Mouse (Mus musculus) ZHBTc4 (cell line): Measurements from ENCODE around the gene Fkrp.

Source experiments
- DNase-seq: peaks from one replicate; pipeline ENCODE4 v3.0.0-alpha.2; 2011; ENCODE audit warnings: low read depth, low spot score

Gene Fkrp

DNA sequence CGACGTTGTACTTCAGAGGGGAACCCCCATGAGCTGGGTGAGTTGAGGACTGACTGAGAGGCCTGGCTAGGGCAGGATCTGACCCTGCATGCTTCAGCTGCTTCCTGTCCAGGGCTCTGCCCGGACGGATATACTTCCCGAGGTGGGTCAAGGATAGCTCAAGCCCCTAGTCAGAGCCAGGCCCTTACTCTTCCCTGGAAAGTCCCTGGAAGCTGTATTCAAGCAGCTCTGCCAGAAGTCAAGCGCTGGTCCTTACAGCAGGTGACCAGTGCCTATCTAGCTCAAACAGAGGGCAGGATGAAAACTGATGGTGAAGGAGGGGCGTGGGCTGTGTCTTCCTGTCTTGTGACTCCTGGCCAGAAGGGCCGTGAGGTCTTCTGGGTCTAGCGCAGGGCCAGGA is 13.9 kb upstream of the Fkrp start:
- DNase-seq, result no peak

DNA sequence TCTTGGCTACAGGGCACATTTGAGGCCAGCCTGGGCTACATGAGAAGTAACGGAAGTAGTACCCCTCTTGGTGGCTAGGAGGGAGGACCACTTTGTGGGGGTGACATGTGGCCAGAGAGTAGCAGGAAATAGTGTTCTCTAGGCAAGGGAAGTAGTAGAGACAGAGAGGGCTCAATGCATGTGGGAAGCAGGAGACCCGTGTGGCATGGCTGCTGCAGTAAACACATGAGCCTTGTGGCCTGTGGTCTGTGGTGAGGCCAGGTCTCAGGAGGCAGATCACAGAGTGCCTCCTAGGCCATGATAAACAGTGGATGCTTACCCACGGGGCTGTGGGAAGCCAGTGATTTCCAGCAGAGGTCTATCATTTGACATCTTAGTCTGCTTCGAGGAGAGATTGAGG is 10.7 kb upstream of the Fkrp start:
- DNase-seq, result no peak

DNA sequence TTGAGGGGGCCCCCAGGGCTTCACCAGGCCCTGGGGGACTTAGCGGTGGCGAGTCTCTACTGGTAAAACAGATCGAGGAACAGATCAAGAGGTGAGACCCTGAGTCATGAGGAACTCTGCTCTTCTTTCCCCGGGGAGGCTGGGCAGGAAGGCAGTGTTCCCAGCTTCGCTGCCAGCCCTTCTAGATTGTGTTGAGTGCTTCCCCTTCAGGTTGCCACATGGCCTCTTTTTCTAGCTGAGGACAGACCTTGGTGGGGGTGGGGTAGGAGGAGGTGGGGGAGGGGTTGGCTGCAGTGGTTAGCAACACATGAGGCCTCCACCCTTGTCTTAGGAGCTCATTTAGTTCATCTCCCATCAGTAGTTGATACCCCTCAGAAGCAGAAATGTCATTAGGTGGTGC is 10.0 kb upstream of the Fkrp start:
- no peak for DNase-seq

DNA sequence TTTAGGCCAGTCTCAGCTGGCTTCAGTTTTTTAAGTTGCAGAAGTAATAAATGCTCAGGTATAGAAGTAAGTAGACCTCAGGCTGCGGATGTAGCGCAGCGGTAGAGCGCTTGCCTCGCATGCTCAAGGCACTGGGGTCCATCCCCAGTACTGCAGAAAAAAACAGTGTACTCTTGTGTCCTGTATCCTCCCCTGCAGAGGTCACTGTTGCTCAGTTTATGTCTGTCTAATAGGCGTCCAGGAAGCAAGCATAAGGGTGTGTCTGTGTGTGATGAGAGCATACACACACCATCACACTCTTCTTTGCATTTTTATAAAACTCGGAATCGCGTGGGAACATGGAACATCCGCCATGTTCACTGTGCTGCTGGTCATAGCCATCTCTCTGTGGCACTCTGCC is 9.3 kb upstream of the Fkrp start:
- DNase-seq, result peak; percentile 42

DNA sequence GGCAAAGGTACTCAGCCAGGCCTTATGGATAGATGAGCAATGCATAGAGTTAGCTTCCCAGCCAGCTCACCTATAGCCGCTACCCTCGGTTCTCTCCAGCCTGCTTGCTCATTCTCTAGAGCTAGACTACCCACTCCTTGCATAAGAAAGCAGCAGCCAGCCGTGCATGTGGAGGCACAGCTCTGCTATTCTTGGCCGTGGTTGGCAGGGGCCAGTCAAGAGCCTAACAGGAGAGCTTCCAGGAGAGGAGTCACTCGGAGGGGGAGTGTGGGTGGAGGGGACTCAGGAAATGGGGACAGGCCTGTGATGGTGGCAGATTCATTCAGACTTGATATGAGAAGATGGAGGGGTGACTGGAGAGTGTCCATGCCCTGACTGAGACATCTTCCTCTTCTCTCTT is 7.2 kb upstream of the Fkrp start:
- DNase-seq, result no peak

DNA sequence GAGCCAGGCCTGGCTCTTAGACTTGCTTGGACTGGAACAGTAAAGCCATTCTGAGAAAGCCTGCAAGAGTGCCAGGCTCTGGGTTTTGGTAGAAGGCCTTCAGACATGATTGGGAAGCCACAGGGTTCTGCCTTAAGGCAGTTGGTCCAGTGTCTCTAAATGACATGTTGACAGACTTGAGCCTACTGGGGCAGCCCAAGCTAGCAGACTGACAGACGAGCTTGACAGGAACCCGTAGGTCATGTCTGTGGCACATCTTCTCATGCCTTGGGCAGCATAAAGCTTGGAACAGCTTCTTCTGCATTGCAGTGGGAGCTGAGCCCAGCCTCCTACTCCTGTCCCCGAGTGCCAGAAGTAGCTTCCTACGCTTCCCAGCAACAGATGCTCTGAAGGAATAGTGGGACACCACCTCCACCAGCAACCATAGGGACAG is 5.2 kb upstream of the Fkrp start:
- no peak for DNase-seq

DNA sequence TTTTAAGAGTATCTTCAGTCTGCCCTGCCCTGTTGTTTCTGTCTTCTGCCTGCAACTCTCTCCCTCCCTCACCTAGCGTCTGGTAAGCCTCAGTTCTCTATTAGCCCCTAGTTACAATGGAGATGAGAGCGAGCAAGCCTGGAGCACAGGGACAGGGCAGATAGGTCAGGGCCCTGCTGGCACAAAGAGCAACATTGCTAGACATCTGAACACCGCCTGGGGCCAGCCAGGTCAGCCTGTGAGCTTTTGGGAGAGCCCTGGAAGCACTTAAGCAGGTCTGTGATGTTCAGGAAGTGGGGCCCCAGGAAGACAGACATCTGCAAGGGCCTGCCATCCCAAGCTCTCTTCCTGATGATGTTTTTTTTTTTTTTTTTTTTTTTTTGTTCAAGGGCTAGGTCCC is 4.6 kb upstream of the Fkrp start:
- DNase-seq, result no peak

DNA sequence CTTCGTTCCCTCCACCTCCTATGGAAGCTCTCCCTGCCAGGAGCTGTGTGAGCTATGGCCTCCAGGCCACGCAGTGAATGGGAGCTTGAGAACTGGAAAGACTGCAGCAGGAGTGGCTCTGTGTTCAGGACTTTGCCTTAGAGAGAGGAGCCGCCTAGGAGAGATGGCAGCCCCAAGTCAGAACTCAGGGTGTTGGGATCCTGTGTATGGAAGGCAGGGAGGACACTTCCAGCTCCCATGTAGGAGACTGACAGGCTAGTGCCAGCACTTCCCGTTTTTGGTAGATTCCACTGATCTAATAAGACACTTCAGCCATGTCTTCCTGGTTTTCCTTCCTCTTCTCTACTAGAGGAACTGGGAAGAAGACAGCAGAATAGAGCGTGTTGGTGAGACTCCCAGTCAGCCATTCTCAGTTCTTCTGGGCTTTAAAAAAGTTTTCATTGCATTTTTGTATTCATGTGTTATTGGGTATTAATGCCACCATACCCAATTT is 3.8 kb upstream of the Fkrp start:
- DNase-seq, result no peak

DNA sequence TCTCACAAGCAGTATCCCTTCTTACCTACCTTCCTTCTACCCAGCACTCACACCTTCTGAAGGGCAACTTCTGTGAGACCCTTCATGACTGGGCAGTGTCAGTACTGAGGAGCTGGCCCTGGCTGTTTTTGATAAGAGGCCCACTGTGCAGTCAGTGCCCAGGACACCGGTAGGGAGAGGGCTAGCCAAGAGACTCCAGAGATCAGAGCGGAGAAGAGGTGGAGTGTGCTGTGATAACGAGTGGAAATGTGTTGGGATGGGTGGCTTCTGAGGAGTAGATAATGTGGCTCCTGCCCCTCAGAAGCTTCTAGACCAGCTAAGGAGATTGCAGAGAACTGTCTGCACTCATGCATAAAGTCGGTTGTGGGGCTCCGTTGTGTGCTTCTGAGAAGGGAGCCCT is 3.3 kb upstream of the Fkrp start:
- DNase-seq, result no peak

DNA sequence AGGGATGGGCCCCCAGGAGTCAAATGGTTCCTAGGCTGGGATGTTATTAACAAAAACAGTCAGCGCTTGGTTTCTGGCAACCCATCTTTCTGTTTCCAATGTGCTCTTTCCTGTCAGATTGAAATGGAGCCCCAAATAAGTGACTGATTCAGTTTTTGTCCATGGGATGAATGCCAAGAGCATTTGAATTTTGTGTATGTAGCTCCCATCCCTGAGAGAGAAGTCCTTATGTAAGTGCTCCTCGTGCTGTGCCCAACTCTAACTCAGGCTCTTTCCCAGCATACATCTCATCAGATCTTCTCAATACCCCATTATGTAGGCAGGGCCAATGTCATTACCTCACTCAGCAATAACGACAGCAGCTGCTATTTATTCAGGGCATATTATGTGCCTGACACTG is 1.2 kb upstream of the Fkrp start:
- DNase-seq, result no peak

DNA sequence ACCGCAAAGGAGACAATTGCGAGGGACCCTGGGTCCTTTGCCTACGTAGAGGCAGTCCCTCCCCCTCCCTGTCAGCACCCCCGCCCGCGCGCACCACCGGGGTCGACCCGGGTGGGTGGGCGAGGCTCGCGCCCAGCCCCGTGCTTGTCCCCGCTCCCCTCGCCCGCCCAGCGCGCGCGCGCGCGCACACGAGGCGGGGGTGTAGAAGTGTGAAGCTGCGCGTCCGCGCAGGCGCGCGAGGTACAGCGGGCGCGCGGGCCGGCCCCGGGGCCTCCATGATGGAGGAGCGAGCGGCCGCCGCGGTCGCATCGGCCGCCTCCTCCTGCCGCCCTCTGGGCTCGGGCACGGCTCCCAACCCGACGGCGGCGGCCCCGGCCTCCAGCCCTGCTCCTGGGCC is 456 bp downstream of the Fkrp start:
- DNase-seq, result peak; percentile 92

DNA sequence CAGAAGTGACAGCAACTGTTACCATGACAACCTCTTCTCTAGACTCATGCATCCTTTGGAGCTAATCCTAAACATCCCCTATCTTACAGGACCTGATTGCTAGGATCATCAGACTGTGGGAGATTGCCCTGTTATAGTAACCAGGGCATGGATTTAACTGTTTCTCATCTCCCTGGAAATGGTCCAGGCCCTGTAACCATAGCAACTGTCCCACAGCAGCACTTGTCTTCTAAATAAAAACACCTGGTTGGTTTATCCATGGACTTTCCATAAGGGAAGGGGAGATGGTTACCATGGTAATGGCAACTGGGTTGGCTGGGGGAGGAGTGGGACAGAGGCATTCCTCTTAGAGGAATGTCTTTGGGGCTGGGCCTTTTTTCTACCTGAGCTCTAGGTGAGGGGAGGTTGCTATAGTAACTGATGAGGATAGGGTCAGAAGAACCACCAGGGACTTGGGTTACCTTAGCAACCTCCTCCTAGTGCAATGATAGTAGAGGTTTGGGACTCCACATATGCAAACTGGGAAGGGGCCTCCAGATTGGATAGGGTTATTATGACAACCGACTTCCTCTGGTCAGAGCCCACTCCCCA is 1.1 kb downstream of the Fkrp start, which contains the start of gene Strn4:
TSS of gene Strn4 (plus strand) at position 539 of the 591 bp plus-strand sequence.
- DNase-seq, result peak; percentile 52

DNA sequence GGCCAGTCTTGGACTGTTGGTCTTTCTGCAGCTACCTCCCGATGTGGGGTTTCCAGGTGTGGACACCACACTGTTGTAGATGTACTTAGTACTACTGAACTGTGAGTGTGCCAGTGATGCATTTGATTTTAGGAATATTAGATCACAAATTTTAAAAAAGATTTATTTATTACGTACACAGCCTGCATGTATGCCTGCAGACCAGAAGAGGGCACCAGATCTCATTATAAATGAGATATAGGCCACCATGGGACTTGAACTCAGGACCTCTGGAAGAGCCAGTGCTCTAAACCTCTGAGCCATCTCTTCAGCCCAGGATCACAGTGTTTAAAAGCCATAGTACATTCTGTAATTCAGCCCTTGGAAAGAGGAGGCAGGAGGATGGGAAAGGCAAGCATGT is 4.0 kb downstream of the Fkrp start:
- DNase-seq, result no peak

DNA sequence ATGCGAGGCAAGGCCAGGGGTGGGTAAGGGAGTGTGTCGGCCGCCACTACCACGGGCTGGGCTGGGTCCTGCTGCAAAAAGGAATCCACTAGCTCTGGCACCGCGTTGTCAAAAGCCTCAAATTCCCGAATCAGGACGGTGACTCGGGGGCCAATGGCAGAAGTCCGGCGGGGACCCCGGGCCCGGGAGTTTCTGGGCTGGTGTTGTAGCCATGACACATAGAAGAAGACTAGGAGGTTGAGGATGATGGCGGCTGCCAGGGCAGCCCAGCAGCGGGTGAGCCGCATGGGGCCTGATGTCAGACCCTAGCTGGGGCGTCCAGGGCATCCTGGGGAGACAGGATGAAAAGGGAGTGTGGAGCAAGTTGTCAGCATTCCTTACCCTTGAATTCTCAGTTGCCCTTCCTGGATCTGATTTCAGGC is 4.9 kb downstream of the Fkrp start:
- DNase-seq, result no peak

DNA sequence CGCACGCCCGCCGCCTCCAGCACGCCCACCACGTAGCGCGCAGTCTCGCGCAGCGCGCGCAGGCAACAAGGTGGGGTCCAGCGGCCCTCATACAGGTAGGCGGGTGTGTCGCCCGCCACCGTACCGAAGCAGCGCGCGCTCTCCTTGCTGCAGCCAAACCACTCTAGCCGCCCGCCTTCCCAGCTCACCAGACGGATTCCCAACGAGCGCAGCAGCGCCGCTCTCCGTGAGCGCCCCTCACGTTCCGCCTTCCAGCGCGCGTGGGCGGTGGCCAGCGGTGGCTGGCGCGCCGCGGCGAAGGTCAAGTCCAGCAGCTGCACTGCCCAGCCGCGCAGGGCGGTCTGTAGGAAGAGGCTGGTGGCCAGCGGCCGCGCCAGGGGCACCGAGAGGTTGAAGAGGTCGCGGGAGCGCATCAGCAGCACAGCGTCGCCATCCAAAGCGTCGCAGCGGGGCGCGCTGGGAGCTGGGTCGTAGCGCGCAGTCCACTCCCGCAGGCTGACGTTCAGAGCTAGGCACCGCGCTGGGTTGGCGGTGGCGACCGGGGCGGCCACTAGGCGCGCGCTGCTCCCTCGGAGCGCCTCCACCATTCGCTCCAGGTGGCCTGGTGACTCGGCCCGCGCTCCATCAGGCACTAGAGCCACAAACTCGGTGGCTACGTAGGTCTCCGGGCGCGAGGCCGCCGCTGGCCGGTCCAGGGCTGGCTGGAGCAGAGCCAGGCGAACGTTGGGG is 5.4 kb downstream of the Fkrp start:
- peak; percentile 74 for DNase-seq

DNA sequence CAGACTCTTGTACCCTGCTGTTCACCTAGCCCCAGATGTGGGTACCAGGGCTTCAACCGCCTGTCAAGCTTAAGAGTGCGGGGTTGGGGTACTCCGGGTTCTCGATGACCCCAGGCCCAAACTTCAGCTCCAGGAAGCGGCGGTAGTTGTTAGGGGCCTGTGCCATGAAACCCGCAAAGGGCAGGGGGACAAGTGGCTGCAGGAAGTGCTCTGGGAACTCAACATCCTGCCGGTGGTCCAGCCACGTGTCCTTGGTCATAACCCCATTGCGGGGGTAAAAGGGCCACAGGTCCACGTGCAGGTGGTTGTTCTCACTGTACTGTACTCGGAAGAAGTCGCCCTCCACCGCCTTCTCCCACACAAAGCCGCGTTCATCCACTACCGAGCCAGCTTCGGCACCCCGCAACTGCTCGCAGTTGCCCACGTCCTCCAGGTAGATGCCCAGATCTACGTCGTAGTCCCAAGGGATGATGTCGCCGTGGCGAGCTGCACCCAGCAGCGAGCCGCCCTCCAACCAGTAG is 6.1 kb downstream of the Fkrp start:
- no peak for DNase-seq

DNA sequence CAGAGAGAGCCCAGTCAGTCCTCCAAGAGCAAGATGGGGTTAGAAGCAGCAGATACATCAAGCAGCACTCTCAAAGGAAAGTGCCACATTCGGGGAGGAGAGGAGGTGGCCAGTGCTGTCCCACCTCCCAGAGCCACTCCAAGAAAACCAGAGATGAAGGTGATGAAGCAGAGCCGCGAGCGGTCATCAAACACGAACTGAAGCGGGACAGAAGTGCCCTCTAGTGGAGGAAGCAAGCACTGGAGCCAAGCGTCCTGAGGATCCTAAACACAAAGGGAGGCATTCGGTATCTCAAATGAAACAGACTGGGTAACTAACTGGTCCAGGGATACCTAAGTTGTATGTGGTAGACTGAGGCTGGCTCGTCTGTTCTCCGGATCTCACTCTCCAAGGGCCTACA is 6.8 kb downstream of the Fkrp start:
- DNase-seq, result peak; percentile 90

DNA sequence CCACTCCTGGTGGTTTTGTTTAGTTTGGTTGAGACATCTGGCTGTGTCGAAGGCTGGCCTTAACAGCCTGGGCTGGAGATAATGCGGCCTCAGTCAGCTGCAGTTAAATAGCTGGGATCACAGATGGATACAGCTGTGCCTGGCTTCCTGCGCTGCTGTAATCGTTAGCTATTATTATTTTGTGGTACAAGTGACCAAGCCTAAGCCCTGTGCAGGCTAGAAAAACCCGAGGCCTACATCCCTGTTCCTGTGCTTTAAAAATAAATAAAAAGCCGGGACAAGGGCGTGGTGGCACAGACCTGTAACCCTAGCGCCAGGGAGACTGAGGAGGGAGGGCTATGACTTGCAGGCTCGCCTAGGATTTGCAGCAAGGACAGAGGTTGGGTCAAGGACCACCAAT is 7.9 kb downstream of the Fkrp start:
- DNase-seq, result no peak

DNA sequence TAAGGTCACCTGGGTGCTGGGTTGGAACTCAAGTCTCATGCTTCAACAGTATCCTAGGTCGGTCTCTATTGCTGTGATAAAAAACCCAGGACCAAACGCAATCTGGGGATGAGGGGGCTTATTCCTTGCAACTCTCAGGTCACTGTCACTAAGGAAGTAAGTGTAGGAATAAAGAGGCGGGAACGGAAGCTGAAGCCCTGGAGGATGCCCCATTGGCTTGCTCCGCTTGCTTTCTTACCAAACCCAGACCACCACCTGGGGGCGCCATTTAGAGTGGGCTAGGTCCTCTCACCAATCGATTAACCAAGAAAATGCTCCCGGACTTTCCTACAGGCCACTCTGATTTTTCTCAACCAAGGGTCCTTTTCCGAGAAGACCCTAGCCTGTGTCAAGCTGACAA is 8.6 kb downstream of the Fkrp start:
- DNase-seq, result peak; percentile 72

DNA sequence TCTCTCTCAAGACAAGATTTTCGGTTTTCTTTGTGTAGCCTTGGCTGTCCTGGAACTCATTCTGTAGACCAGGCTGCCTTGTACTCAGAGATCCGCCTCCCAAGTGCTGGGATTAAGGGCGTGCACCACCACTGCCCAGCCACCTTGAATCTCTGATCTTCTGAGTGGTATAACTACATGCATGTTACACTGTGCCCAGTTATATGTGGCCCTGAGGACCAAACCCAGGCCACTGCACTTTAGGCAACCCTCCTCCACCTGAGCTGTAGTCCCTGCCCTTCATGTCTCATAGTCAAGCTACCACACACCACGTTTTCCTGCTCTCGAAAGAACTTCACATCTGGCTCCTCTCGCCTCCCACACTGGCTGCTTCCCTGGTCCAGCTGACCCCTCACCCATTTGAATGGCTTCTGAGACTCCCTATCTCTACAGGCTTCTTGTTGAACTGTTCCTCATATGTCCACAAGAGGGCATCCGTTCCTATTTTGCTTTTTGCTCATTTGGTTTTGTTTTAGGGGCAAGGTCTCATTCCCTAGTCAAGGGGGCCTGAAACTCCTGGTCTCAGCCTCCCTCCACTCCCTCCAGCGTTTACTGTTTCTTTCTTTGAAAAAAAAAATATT is 12.0 kb downstream of the Fkrp start:
- DNase-seq, result peak; percentile 71

DNA sequence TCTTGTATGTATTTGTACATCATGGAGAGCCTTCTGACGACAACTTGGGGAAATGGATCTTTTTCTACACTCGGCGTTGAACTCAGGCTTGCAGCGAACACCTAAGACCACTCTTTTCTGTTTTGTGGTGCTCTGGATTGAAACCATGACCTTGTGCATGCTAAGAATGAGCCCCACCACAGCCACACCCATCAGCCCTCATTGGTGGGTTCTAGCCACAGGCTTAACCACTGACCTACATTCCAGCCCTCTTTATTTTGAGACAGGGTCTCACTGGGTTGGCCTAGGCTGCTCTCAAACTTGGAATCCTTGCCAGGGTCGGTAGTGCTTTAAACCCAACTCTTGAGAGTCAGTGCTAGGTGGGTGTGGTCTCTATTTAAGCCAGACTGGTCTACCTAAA is 21.6 kb downstream of the Fkrp start:
- DNase-seq, result no peak

DNA sequence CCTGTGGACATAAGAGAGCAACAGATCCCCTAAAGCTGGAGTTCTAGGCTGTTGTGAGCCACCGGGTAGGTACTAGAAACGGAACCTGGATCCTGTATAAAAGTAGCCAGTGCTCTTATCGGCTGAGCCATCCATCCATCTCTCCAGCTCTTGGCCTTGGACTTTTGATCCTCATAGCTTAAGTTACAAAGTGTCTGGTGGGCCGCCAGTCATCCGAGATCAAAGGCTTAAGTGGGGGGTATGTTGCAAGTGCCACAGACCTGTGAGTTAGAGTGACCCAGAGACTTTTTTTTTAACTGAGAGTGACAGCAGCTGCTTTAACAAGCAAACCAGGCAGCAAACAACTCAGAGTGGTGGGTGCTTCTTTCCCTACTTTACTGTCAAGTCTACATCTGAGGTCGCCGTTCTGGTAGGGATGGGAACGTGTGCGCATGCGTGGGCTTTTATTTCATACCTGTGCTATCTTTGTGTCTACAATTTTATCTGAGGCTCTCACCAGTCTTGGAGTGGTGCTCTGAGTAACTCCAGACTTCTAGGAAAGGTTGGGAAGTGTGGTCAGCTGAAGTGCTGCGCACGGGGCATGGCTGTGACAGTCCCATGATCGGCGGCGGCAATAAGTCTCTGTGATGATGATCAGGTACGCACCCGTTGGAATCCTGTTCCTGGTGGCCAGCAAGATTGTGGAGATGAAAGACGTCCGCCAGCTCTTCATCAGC is 23.4 kb downstream of the Fkrp start:
- no peak for DNase-seq
